Mouse (Mus musculus) intestine, embryonic 15.5 days (tissue): ENCODE measurements around the gene 1110065P20Rik. TPM values are rescaled to one million over a fixed set of nuclear protein-coding genes. Genes with fewer than 3 reads are reported as not detected.

ENCODE experiments used
- ATAC-seq: fragments of 200-750 bp; cut with Nextera tagmentation; 2 replicates; pipeline ENCODE4 v1.8.0; 2017; ENCODE audit warnings: moderate TSS enrichment, moderate library complexity
- H3K27ac ChIP-seq: fragments of 300-500 bp; sonication (generic); 2 replicates; pipeline ENCODE4 v1.5.1; 2015; ENCODE audit warnings: mild to moderate bottlenecking, inconsistent platforms
- H3K27me3 ChIP-seq: fragments of 300-500 bp; sonication (generic); replicated peaks from 2 replicates; pipeline ENCODE4 v1.6.1; 2015; ENCODE audit warnings: inconsistent platforms
- H3K36me3 ChIP-seq: fragments of 300-500 bp; sonication (generic); 2 replicates; pipeline ENCODE4 v1.6.1; 2015; ENCODE audit warnings: inconsistent platforms
- H3K4me1 ChIP-seq: fragments of 300-500 bp; sonication (generic); replicated peaks from 2 replicates; pipeline ENCODE4 v1.6.1; 2015; ENCODE audit warnings: inconsistent platforms
- H3K4me2 ChIP-seq: fragments of 300-500 bp; sonication (generic); replicated peaks from 2 replicates; pipeline ENCODE4 v1.6.1; 2015; ENCODE audit warnings: mild to moderate bottlenecking, inconsistent platforms
- H3K4me3 ChIP-seq: fragments of 300-500 bp; sonication (generic); replicated peaks from 2 replicates; pipeline ENCODE4 v1.5.1; 2015; ENCODE audit warnings: inconsistent platforms
- H3K9ac ChIP-seq: fragments of 300-500 bp; sonication (generic); 2 replicates; pipeline ENCODE4 v1.6.1; 2015; ENCODE audit warnings: inconsistent platforms
- H3K9me3 ChIP-seq: fragments of 300-500 bp; sonication (generic); 2 replicates; pipeline ENCODE4 v1.6.1; 2016; ENCODE audit warnings: inconsistent platforms
- WGBS: fragments of 180-500 bp; shearing (Covaris S2); methylation state at CpG from one replicate; pipeline ENCODE4 v1.1.7; 2015; 5-methylcytosine and 5-hydroxymethylcytosine counted together
- polyA plus RNA-seq: library from polyadenylated mRNA; unstranded; fragments of >200 nt; fragmentation: Nextera tagmentation; extraction: Ambion mirVana; gene quantifications from 2 replicates; pipeline ENCODE4 v1.2.1, GENCODE M21; 2015

1110065P20Rik gene
- polyA plus RNA-seq, 1 experiment from 2014 or later = 43.3 TPM

- no peak overlapping the region for H3K4me3 ChIP-seq
- H3K27me3 ChIP-seq = no peaks in the 10 kb centered on the region
- H3K9ac ChIP-seq = no peak overlapping the region
- no peak overlapping the region for H3K27ac ChIP-seq
- ATAC-seq = no peak
- H3K9me3 ChIP-seq = no peaks in the 10 kb centered on the region
- peaks cover 9% of the 10 kb centered on the region; the same call in 1 of the 2 replicates for H3K36me3 ChIP-seq
- H3K4me2 ChIP-seq = no peak overlapping the region
- WGBS = 72% methylated on average over 5 of the region's 5 CpGs
- H3K4me1 ChIP-seq = no peaks in the 10 kb centered on the region
Observed at GRCm38 (mm10) chr4:124829671-124830070, 21.3 kb downstream of the 1110065P20Rik start.

- no peak overlapping the region for H3K9ac ChIP-seq
- H3K36me3 ChIP-seq = peaks cover 4% of the 10 kb centered on the region; the same call in 1 of the 2 replicates
- no peaks in the 10 kb centered on the region for H3K4me1 ChIP-seq
- no peak overlapping the region for H3K27ac ChIP-seq
- no peak overlapping the region for H3K4me3 ChIP-seq
- H3K4me2 ChIP-seq = no peak overlapping the region
- H3K9me3 ChIP-seq = no peaks in the 10 kb centered on the region
- WGBS = 97% methylated on average over 21 of the region's 21 CpGs
- ATAC-seq = no peak
- no peaks in the 10 kb centered on the region for H3K27me3 ChIP-seq
Observed at GRCm38 (mm10) chr4:124825371-124825965, 25.5 kb downstream of the 1110065P20Rik start.

- Histone ChIP-seq H3K9me3 (no peaks in the 10 kb centered on the region), H3K36me3 (peaks cover 4% of the 10 kb centered on the region; the same call in 1 of the 2 replicates), H3K9ac (no peak overlapping the region), H3K27ac (no peak overlapping the region), H3K4me2 (no peak overlapping the region), H3K27me3 (no peaks in the 10 kb centered on the region), H3K4me1 (no peaks in the 10 kb centered on the region), H3K4me3 (no peak overlapping the region)
- ATAC-seq = no peak
- WGBS = 93% methylated on average over 6 of the region's 6 CpGs
Observed at GRCm38 (mm10) chr4:124824967-124825366, 26.0 kb downstream of the 1110065P20Rik start.

- Histone ChIP-seq H3K4me2 (no peak overlapping the region), H3K27ac (no peak overlapping the region), H3K9me3 (no peaks in the 10 kb centered on the region), H3K4me1 (peaks cover 11% of the 10 kb centered on the region), H3K27me3 (no peaks in the 10 kb centered on the region), H3K9ac (no peak overlapping the region), H3K36me3 (peaks cover 3% of the 10 kb centered on the region; the same call in 1 of the 2 replicates), H3K4me3 (no peak overlapping the region)
- peak; percentile 63 for ATAC-seq
- WGBS = 70% methylated on average over 4 of the region's 4 CpGs
Observed at GRCm38 (mm10) chr4:124818832-124819231, 32.2 kb downstream of the 1110065P20Rik start.

- 25% methylated on average over 6 of the region's 6 CpGs for WGBS
- H3K4me2 ChIP-seq = no peak overlapping the region
- H3K9ac ChIP-seq = no peak overlapping the region
- H3K36me3 ChIP-seq = peaks cover 6% of the 10 kb centered on the region; the same call in 1 of the 2 replicates
- no peaks in the 10 kb centered on the region for H3K27me3 ChIP-seq
- no peaks in the 10 kb centered on the region for H3K9me3 ChIP-seq
- no peak overlapping the region for H3K4me3 ChIP-seq
- no peak overlapping the region for H3K27ac ChIP-seq
- ATAC-seq = peak; percentile 95
- peaks cover 11% of the 10 kb centered on the region for H3K4me1 ChIP-seq
Observed at GRCm38 (mm10) chr4:124817803-124818202, 33.2 kb downstream of the 1110065P20Rik start.

GRCm38 (mm10) chr4:124815901-124816300 lies 35.1 kb downstream of the 1110065P20Rik start:
- ATAC-seq = no peak
- Histone ChIP-seq H3K36me3 (peaks cover 6% of the 10 kb centered on the region; the same call in 1 of the 2 replicates), H3K9me3 (no peaks in the 10 kb centered on the region), H3K4me3 (no peak overlapping the region), H3K9ac (no peak overlapping the region), H3K27me3 (no peaks in the 10 kb centered on the region), H3K4me1 (peaks cover 11% of the 10 kb centered on the region), H3K4me2 (no peak overlapping the region), H3K27ac (no peak overlapping the region)
- 93% methylated on average over 11 of the region's 11 CpGs for WGBS

GRCm38 (mm10) chr4:124811347-124811975 lies 39.5 kb downstream of the 1110065P20Rik start:
- H3K4me2 ChIP-seq = no peak overlapping the region
- H3K9ac ChIP-seq = no peak overlapping the region
- no peaks in the 10 kb centered on the region for H3K9me3 ChIP-seq
- ATAC-seq = no peak
- H3K4me3 ChIP-seq = no peak overlapping the region
- peaks cover 6% of the 10 kb centered on the region; the same call in 1 of the 2 replicates for H3K36me3 ChIP-seq
- 71% methylated on average over 9 of the region's 9 CpGs for WGBS
- 0 out of 2 replicates have a peak, but pooled peaks cover 3% of the 10 kb centered on the region for H3K4me1 ChIP-seq
- H3K27ac ChIP-seq = no peak overlapping the region
- H3K27me3 ChIP-seq = no peaks in the 10 kb centered on the region

GRCm38 (mm10) chr4:124810056-124810455 lies 40.9 kb downstream of the 1110065P20Rik start:
- 83% methylated on average over 7 of the region's 7 CpGs for whole genome bisulfite sequencing
- Histone ChIP-seq H3K9me3 (no peaks in the 10 kb centered on the region), H3K36me3 (peaks cover 9% of the 10 kb centered on the region; the same call in 1 of the 2 replicates), H3K4me1 (0 out of 2 replicates have a peak, but pooled peaks cover 3% of the 10 kb centered on the region), H3K27me3 (no peaks in the 10 kb centered on the region), H3K4me3 (no peak overlapping the region), H3K9ac (no peak overlapping the region), H3K27ac (no peak overlapping the region), H3K4me2 (no peak overlapping the region)
- no peak for ATAC-seq

GRCm38 (mm10) chr4:124809136-124809883 lies 41.7 kb downstream of the 1110065P20Rik start:
- no peak for ATAC-seq
- no peak overlapping the region for H3K4me3 ChIP-seq
- H3K27ac ChIP-seq = no peak overlapping the region
- H3K9ac ChIP-seq = no peak overlapping the region
- H3K27me3 ChIP-seq = no peaks in the 10 kb centered on the region
- WGBS = 75% methylated on average over 9 of the region's 9 CpGs
- 0 out of 2 replicates have a peak, but pooled peaks cover 3% of the 10 kb centered on the region for H3K4me1 ChIP-seq
- H3K9me3 ChIP-seq = no peaks in the 10 kb centered on the region
- peaks cover 16% of the 10 kb centered on the region; the same call in 1 of the 2 replicates for H3K36me3 ChIP-seq
- no peak overlapping the region for H3K4me2 ChIP-seq

- no peak for ATAC-seq
- Histone ChIP-seq H3K9ac (no peak overlapping the region), H3K4me2 (no peak overlapping the region), H3K27ac (no peak overlapping the region), H3K4me1 (peaks cover 4% of the 10 kb centered on the region; the same call in 1 of the 2 replicates), H3K4me3 (no peak overlapping the region), H3K9me3 (no peaks in the 10 kb centered on the region), H3K36me3 (peaks cover 16% of the 10 kb centered on the region; the same call in 1 of the 2 replicates), H3K27me3 (no peaks in the 10 kb centered on the region)
- 81% methylated on average over 5 of the region's 5 CpGs for WGBS
Observed at GRCm38 (mm10) chr4:124808511-124808910, 42.5 kb downstream of the 1110065P20Rik start.

GRCm38 (mm10) chr4:124803406-124803805 lies 47.6 kb downstream of the 1110065P20Rik start:
- H3K9ac ChIP-seq = peak overlapping the region; percentile 73; the same call in 1 of the 2 replicates
- 76% methylated on average over 6 of the region's 6 CpGs for WGBS
- no peaks in the 10 kb centered on the region for H3K27me3 ChIP-seq
- no peak overlapping the region for H3K27ac ChIP-seq
- ATAC-seq = no peak
- H3K4me2 ChIP-seq = peak overlapping the region; percentile 70
- H3K4me1 ChIP-seq = peaks cover 8% of the 10 kb centered on the region; the same call in 1 of the 2 replicates
- peaks cover 13% of the 10 kb centered on the region; the same call in 1 of the 2 replicates for H3K36me3 ChIP-seq
- no peaks in the 10 kb centered on the region for H3K9me3 ChIP-seq
- H3K4me3 ChIP-seq = peak overlapping the region; percentile 82
